13 mouse cellular contexts compared by ENCODE assay signal in the genomic region with DNA sequence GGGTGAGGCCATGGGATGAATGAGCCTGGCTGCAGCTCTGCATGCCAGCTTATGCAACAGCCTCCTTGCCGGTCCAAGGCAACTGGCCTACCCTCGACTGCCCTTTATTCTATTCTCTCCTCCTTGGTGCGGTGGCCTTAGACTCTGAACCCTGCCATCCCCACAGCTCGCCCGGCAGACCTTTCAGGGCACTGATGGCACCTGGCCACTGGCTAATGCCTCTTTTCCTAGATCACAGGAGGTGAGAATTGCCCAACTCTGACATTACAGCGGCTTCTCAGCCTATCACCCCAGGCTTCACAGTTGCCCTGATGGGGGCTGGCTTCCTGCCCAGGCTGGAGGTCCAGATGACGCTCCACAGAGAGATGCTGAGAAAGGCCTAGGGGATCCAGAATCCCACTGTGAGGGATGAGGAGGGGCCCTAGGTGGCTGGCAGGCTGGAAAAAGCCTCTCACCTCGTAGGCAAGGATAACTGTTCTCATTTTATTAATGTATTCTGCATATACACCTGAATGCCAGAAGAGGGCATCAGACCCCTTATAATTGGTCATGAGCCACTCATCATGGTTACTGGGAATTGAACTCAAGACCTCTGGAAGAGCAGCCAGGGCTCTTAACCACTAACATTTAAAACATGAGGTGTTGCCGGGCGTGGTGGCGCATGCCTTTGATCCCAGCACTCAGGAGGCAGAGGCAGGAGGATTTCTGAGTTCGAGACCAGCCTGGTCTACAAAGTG. TPM values are rescaled to one million over a fixed set of nuclear protein-coding genes. Genes with fewer than 3 reads are reported as not detected.
DNase-seq lines count a peak whose midpoint lies in the region; ATAC-seq and TF ChIP-seq lines count a peak whose summit lies in the region.
"Had no signal": no experiment of that assay in that cellular context is flagged by ENCODE, and none has a peak within 500 bp of the region (broad histone marks: within the 10 kb centered on the region; RNA-seq: fewer than 3 reads in every experiment).

No protein-coding gene starts in this region.

- 85% methylated on average over 12 of the region's 12 CpGs for WGBS in kidney, postnatal 0 days

- no peaks in the 10 kb centered on the region for H3K4me1 ChIP-seq in kidney, postnatal 0 days (replicated peaks; ENCODE audit: insufficient read depth, low read length)
- H3K4me1 ChIP-seq: forebrain, embryonic 15.5 days; limb, embryonic 12.5 days had no signal

- no peak overlapping the region for H3K4me3 ChIP-seq in kidney, postnatal 0 days (replicated peaks; ENCODE audit: low read depth, low read length)
- H3K4me3 ChIP-seq: forebrain, embryonic 15.5 days; limb, embryonic 12.5 days had no signal

- H3K9ac ChIP-seq in kidney, postnatal 0 days (ENCODE audit: low read depth, low read length), result no peak overlapping the region
- H3K9ac ChIP-seq: forebrain, embryonic 15.5 days; limb, embryonic 12.5 days had no signal

- no peak for ATAC-seq in kidney, postnatal 0 days (replicated peaks; ENCODE audit: low FRiP score, low read depth)
- ATAC-seq: forebrain, embryonic 15.5 days had no signal

- no peaks in the 10 kb centered on the region for H3K9me3 ChIP-seq in kidney, postnatal 0 days (replicated peaks; ENCODE audit: low read length)
- H3K9me3 ChIP-seq: forebrain, embryonic 15.5 days; limb, embryonic 12.5 days had no signal

- DNase-seq in cerebellum, postnatal 25 days, result peak; percentile 53 to 58
- no peak for DNase-seq in cerebellum, adult 11 months
- DNase-seq in kidney, postnatal 0 days (ENCODE audit: low spot score), result no peak
- DNase-seq in kidney, postnatal 4 days, result no peak
- DNase-seq in A20 (ENCODE audit: low read depth, low spot score), result peak; percentile 29
- peak; percentile 12 for DNase-seq in brain, adult 2 months (ENCODE audit: low read depth, low spot score)
- DNase-seq in retina, postnatal 1 day, result no peak
- no peak for DNase-seq in thymus, postnatal 10 days (ENCODE audit: low spot score in 2 of 2)
- DNase-seq: heart, adult 11 months; layer of hippocampus, adult 9-11 months; lung, postnatal 14 days had no signal

- no peak overlapping the region for H3K4me2 ChIP-seq in kidney, postnatal 0 days (ENCODE audit: low read length)
- H3K4me2 ChIP-seq: forebrain, embryonic 15.5 days; limb, embryonic 12.5 days had no signal

- no peaks in the 10 kb centered on the region for H3K36me3 ChIP-seq in kidney, postnatal 0 days (ENCODE audit: insufficient read depth, low read length)
- H3K36me3 ChIP-seq: forebrain, embryonic 15.5 days had no signal

- no peak overlapping the region for H3K27ac ChIP-seq in kidney, postnatal 0 days
- H3K27ac ChIP-seq: forebrain, embryonic 15.5 days; limb, embryonic 12.5 days had no signal

- peak; percentile 45 for TF ChIP-seq CTCF in kidney, postnatal 0 days (IDR thresholded peaks at IDR 0.05; ENCODE audit: low read depth)

- H3K27me3 ChIP-seq in kidney, postnatal 0 days (ENCODE audit: insufficient read depth, low read length), result no peaks in the 10 kb centered on the region
- H3K27me3 ChIP-seq: forebrain, embryonic 15.5 days; limb, embryonic 12.5 days had no signal

RNA-seq across cellular contexts. Expression of a gene that starts 7.7 kb away (rescaled TPM):
- 11.4 and 12.8 TPM in 2 replicates for polyA plus RNA-seq in kidney, postnatal 0 days (2015; fragmentation: Nextera tagmentation; extraction: Ambion mirVana)

RNA-seq across cellular contexts. Expression of a gene that starts 19.7 kb away (rescaled TPM):
- 8.7 and 9.1 TPM in 2 replicates for polyA plus RNA-seq in kidney, postnatal 0 days (2015; fragmentation: Nextera tagmentation; extraction: Ambion mirVana)

RNA-seq across cellular contexts. Expression of a gene that starts 27.3 kb away (rescaled TPM):
- 37.1 and 40.9 TPM in 2 replicates for polyA plus RNA-seq in kidney, postnatal 0 days (2015; fragmentation: Nextera tagmentation; extraction: Ambion mirVana)

RNA-seq across cellular contexts. Expression of a gene that starts 30.3 kb away (rescaled TPM):
- polyA plus RNA-seq in kidney, postnatal 0 days (2015; fragmentation: Nextera tagmentation; extraction: Ambion mirVana), result 0.13 TPM in 2 replicates

RNA-seq across cellular contexts. Expression of a gene that starts 40.3 kb away (rescaled TPM):
- polyA plus RNA-seq in kidney, postnatal 0 days (2015; fragmentation: Nextera tagmentation; extraction: Ambion mirVana), result 35.3 and 38.5 TPM in 2 replicates

Comparison
In these comparisons a context has a peak if more than half of its experiments do, and no peak if none do; other contexts are left out.
1. DNase-seq: peak in cerebellum, postnatal 25 days (2 of 2), A20 (single experiment) and brain, adult 2 months (single experiment); none in cerebellum, adult 11 months (single experiment), kidney, postnatal 0 days (single experiment), kidney, postnatal 4 days (0 of 2), retina, postnatal 1 day (single experiment) and thymus, postnatal 10 days (0 of 2).